Mouse (Mus musculus) neural tube, embryonic 12.5 days (tissue): Measurements from ENCODE around the gene Eef2. TPM values are rescaled to one million over a fixed set of nuclear protein-coding genes. Genes with fewer than 3 reads are reported as not detected.

Source experiments
- ATAC-seq: fragments of 200-750 bp; cut with Nextera tagmentation; 2 replicates; pipeline ENCODE4 v1.8.0; 2017; ENCODE audit warnings: low read depth, mild to moderate bottlenecking, moderate TSS enrichment, moderate library complexity; ENCODE audit not compliant: low FRiP score
- H3K27ac ChIP-seq: fragments of 300-500 bp; sonication (generic); 2 replicates; pipeline ENCODE4 v1.5.1; 2016
- H3K27me3 ChIP-seq: fragments of 300-500 bp; sonication (generic); replicated peaks from 2 replicates; pipeline ENCODE4 v1.6.1; 2016; ENCODE audit warnings: mild to moderate bottlenecking
- H3K36me3 ChIP-seq: fragments of 300-500 bp; sonication (generic); 2 replicates; pipeline ENCODE4 v1.6.1; 2016; ENCODE audit warnings: mild to moderate bottlenecking
- H3K4me1 ChIP-seq: fragments of 300-500 bp; sonication (generic); 2 replicates; pipeline ENCODE4 v1.6.1; 2016
- H3K4me2 ChIP-seq: fragments of 300-500 bp; sonication (generic); replicated peaks from 2 replicates; pipeline ENCODE4 v1.6.1; 2016; ENCODE audit warnings: mild to moderate bottlenecking
- H3K4me3 ChIP-seq: fragments of 300-500 bp; sonication (generic); 2 replicates; pipeline ENCODE4 v1.5.1; 2016
- H3K9ac ChIP-seq: fragments of 300-500 bp; sonication (generic); 2 replicates; pipeline ENCODE4 v1.6.1; 2016; ENCODE audit warnings: mild to moderate bottlenecking
- H3K9me3 ChIP-seq: fragments of 300-500 bp; sonication (generic); 2 replicates; pipeline ENCODE4 v1.6.1; 2016; ENCODE audit warnings: mild to moderate bottlenecking
- WGBS: fragments of 180-500 bp; shearing (Covaris S2); methylation state at CpG from one replicate; pipeline ENCODE4 v1.1.7; 2016; 5-methylcytosine and 5-hydroxymethylcytosine counted together
- polyA plus RNA-seq: library from polyadenylated mRNA; unstranded; fragments of >200 nt; fragmentation: Nextera tagmentation; extraction: Ambion mirVana; gene quantifications from 2 replicates; pipeline ENCODE4 v1.2.1, GENCODE M21; 2016

The Eef2 gene
- polyA plus RNA-seq, 1 experiment from 2014 or later = 515 TPM

GRCm38 (mm10) chr10:81189821-81190220 lies 13.4 kb downstream of the Eef2 start:
- H3K4me3 ChIP-seq = no peak overlapping the region
- no peaks in the 10 kb centered on the region for H3K9me3 ChIP-seq
- no peak overlapping the region for H3K27ac ChIP-seq
- ATAC-seq = no peak
- H3K4me1 ChIP-seq = peaks cover 19% of the 10 kb centered on the region
- H3K36me3 ChIP-seq = peaks cover 48% of the 10 kb centered on the region
- H3K4me2 ChIP-seq = no peak overlapping the region
- 82% methylated on average over 26 of the region's 26 CpGs for WGBS
- H3K9ac ChIP-seq = no peak overlapping the region
- H3K27me3 ChIP-seq = peaks cover 11% of the 10 kb centered on the region

GRCm38 (mm10) chr10:81190236-81190911 lies 13.9 kb downstream of the Eef2 start:
- H3K27ac ChIP-seq = no peak overlapping the region
- H3K9me3 ChIP-seq = no peaks in the 10 kb centered on the region
- H3K9ac ChIP-seq = no peak overlapping the region
- H3K36me3 ChIP-seq = peaks cover 43% of the 10 kb centered on the region
- no peak overlapping the region for H3K4me2 ChIP-seq
- no peak for ATAC-seq
- H3K27me3 ChIP-seq = peaks cover 16% of the 10 kb centered on the region
- H3K4me3 ChIP-seq = no peak overlapping the region
- 74% methylated on average over 31 of the region's 31 CpGs for WGBS
- H3K4me1 ChIP-seq = peaks cover 19% of the 10 kb centered on the region

- Histone ChIP-seq H3K27me3 (peaks cover 22% of the 10 kb centered on the region), H3K9ac (no peak overlapping the region), H3K9me3 (no peaks in the 10 kb centered on the region), H3K4me3 (no peak overlapping the region), H3K36me3 (peaks cover 38% of the 10 kb centered on the region), H3K4me2 (no peak overlapping the region), H3K27ac (no peak overlapping the region), H3K4me1 (peaks cover 19% of the 10 kb centered on the region)
- 73% methylated on average over 6 of the region's 6 CpGs for WGBS
- ATAC-seq = no peak
These were observed 14.5 kb downstream of the Eef2 start for GRCm38 (mm10) chr10:81190912-81191321.

GRCm38 (mm10) chr10:81191342-81191982 lies 15.0 kb downstream of the Eef2 start:
- no peaks in the 10 kb centered on the region for H3K9me3 ChIP-seq
- no peak overlapping the region for H3K27ac ChIP-seq
- peak overlapping the region; percentile 67; the same call in 1 of the 2 replicates for H3K4me3 ChIP-seq
- 88% methylated on average over 18 of the region's 18 CpGs for WGBS
- H3K4me1 ChIP-seq = peaks cover 19% of the 10 kb centered on the region
- ATAC-seq = no peak
- H3K36me3 ChIP-seq = peaks cover 35% of the 10 kb centered on the region
- H3K4me2 ChIP-seq = peak overlapping the region; percentile 96
- H3K27me3 ChIP-seq = peaks cover 27% of the 10 kb centered on the region
- peak overlapping the region; percentile 77; the same call in 1 of the 2 replicates for H3K9ac ChIP-seq

DNA sequence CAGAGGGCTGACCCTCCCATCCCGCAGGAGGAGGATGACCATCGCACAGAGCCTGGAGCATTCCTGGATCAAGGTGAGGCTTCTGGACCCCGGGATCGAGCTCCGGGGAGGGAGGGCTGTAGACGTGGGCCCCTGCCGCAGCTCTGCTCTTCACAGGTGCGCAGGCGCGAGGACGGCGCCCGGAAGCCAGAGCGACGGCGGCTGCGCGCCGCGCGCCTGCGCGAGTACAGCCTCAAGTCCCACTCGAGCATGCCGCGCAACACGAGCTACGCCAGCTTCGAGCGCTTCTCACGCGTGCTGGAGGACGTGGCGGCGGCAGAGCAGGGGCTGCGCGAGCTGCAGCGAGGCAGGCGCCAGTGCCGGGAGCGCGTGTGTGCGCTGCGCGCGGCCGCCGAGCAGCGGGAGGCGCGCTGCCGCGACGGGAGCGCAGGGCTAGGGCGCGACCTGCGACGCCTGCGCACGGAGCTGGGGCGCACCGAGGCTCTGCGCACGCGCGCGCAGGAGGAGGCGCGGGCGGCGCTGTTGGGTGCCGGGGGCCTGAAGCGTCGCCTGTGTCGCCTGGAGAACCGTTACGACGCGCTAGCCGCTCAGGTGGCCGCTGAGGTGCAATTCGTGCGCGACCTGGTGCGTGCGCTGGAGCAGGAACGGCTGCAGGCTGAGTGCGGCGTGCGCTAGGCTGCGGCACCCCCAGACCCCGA lies 16.0 kb downstream of the Eef2 start:
- H3K27ac ChIP-seq = peak overlapping the region; percentile 94
- no peaks in the 10 kb centered on the region for H3K9me3 ChIP-seq
- peak overlapping the region; percentile 67 for H3K4me3 ChIP-seq
- WGBS = under 1% methylated on average over 91 of the region's 93 CpGs
- ATAC-seq = peak; percentile 82
- H3K27me3 ChIP-seq = peaks cover 36% of the 10 kb centered on the region
- peaks cover 19% of the 10 kb centered on the region for H3K4me1 ChIP-seq
- peak overlapping the region; percentile 77 for H3K9ac ChIP-seq
- H3K36me3 ChIP-seq = peaks cover 26% of the 10 kb centered on the region
- peak overlapping the region; percentile 96 for H3K4me2 ChIP-seq

- 4% methylated on average over 19 of the region's 19 CpGs for WGBS
- Histone ChIP-seq H3K36me3 (peaks cover 24% of the 10 kb centered on the region), H3K9me3 (no peaks in the 10 kb centered on the region), H3K4me2 (peak overlapping the region; percentile 96), H3K4me1 (peaks cover 19% of the 10 kb centered on the region), H3K27ac (peak overlapping the region; percentile 94), H3K4me3 (peak overlapping the region; percentile 67), H3K9ac (peak overlapping the region; percentile 77), H3K27me3 (peaks cover 37% of the 10 kb centered on the region)
- ATAC-seq = peak; percentile 61
These were observed 16.6 kb downstream of the Eef2 start for GRCm38 (mm10) chr10:81192968-81193501.

DNA sequence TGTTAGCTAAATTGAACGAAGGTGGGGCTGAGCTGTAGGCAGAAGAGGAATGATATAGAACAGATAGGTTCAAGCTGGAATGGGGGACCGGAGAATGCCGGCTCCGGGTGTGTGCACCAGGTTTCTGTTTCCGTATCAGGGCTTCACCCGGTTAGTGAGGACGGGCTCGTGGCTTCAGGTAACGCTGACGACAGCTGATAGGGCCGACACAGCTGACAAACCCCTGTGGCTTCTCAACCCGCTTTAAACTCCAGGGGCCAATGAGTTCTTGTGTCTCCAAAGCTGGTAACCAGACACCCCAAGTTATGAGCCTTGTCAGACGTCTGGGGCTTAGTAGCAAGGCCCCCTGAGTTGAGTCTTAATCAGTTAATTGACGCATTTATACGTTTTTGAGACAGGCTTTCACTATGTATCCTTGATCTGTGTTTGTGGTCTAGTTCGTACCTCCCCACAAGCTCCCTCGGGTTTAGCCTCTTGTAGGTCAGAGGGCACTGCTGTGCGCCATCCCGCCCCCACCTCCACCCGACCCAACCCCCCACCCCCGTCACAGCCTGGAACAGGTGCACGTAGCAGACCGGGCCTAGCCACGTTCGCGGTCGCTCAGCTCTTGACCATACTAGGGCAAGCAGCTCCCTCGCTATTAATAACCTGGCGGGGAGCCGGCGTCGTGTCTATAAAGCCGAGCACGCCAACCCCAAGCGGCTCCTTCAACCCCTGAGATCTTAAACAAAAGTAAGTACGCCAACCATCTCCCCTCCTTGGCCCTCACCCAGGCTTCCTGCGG lies 17.8 kb downstream of the Eef2 start:
- Histone ChIP-seq H3K36me3 (peaks cover 19% of the 10 kb centered on the region), H3K27me3 (peaks cover 41% of the 10 kb centered on the region), H3K4me2 (0 out of 2 replicates have a peak overlapping the region, but pooled peaks have one; percentile 3), H3K9me3 (no peaks in the 10 kb centered on the region), H3K4me1 (peaks cover 19% of the 10 kb centered on the region), H3K27ac (no peak overlapping the region), H3K9ac (0 out of 2 replicates have a peak overlapping the region, but pooled peaks have one; percentile 33), H3K4me3 (no peak overlapping the region)
- no peak for ATAC-seq
- 17% methylated on average over 37 of the region's 37 CpGs for WGBS

DNA sequence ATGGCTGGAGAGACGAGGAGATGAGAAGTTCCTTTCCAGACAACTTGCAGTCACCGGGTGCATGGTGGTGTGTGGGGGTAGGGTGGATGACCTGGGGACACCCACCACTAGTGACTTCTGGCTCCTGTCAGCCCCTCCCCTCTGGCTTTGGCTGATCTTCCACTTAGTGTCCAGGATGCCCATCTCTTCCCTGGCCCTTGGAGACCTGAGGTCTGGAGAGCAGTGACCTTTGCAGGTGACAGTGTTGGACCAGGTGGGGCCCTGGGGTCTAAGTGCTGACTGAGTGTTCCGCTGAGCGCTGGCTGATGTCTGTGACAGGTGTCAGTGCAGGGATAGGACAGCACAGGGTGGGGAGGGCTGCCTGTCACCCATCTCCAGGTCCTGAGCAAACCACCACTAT lies 18.9 kb downstream of the Eef2 start:
- Histone ChIP-seq H3K4me3 (no peak overlapping the region), H3K4me1 (peaks cover 19% of the 10 kb centered on the region), H3K4me2 (no peak overlapping the region), H3K9ac (no peak overlapping the region), H3K27ac (no peak overlapping the region), H3K9me3 (no peaks in the 10 kb centered on the region), H3K36me3 (peaks cover 11% of the 10 kb centered on the region), H3K27me3 (peaks cover 42% of the 10 kb centered on the region)
- WGBS = 77% methylated on average over 4 of the region's 4 CpGs
- no peak for ATAC-seq

DNA sequence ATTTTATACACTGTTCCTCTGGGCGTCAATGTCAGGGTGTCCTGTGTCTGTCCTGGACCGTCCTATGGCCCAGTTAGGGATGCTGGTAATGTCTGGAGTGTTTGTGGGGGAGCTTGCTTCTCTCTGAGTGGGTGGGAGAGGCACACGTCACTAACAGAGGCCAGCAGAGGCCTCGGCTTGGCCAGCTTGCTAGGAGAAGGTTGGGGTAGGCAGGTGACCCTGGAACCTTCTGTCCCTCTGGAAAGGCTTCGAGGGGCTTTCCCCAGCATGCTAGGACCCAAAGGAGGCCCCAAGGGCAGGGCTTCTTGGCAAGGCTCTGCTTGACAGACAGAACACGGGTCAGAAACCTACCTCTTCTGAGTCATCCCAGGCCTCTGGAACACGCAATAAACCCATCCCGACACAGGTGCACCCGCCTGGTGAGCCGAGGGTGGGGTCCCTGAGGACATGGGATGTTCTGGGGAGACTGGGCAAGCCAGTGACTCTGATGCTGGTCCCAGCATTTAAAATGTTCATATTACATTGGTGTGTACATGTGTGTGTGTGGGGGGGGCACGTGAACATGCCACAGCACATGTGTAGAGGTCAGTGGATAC lies 20.1 kb downstream of the Eef2 start:
- H3K27me3 ChIP-seq = peaks cover 42% of the 10 kb centered on the region
- H3K4me1 ChIP-seq = peaks cover 19% of the 10 kb centered on the region
- H3K36me3 ChIP-seq = no peaks in the 10 kb centered on the region
- no peak overlapping the region for H3K9ac ChIP-seq
- no peaks in the 10 kb centered on the region for H3K9me3 ChIP-seq
- H3K4me3 ChIP-seq = no peak overlapping the region
- ATAC-seq = no peak
- H3K4me2 ChIP-seq = no peak overlapping the region
- WGBS = 65% methylated on average over 11 of the region's 11 CpGs
- H3K27ac ChIP-seq = no peak overlapping the region

DNA sequence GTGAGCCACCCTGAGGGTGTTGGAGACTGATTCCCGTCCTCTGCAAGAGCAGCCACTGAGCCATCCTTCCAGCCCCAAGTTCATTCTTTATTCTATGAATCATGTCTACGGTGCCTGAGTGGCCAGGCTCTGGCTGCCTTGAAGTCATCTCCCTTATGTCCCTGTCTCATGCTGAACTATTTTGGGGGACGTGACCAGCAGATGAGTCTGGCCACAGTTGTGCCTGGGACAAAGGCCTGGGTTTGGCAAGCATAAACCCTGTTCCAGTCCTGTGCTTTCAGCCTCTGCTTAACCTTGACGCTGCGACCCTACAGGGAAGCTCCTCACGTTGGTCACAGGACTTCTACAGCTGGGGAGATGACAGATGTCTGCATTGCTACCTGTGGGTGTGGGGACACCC lies 20.9 kb downstream of the Eef2 start:
- H3K9ac ChIP-seq = no peak overlapping the region
- no peak overlapping the region for H3K4me2 ChIP-seq
- H3K27me3 ChIP-seq = peaks cover 42% of the 10 kb centered on the region
- H3K4me3 ChIP-seq = no peak overlapping the region
- H3K4me1 ChIP-seq = peaks cover 13% of the 10 kb centered on the region
- no peaks in the 10 kb centered on the region for H3K36me3 ChIP-seq
- no peak for ATAC-seq
- no peak overlapping the region for H3K27ac ChIP-seq
- H3K9me3 ChIP-seq = no peaks in the 10 kb centered on the region
- WGBS = 53% methylated on average over 6 of the region's 6 CpGs

- Histone ChIP-seq H3K4me1 (peaks cover 5% of the 10 kb centered on the region), H3K4me3 (no peak overlapping the region), H3K36me3 (no peaks in the 10 kb centered on the region), H3K9me3 (no peaks in the 10 kb centered on the region), H3K4me2 (no peak overlapping the region), H3K27ac (no peak overlapping the region), H3K27me3 (peaks cover 42% of the 10 kb centered on the region), H3K9ac (no peak overlapping the region)
- ATAC-seq = no peak
- 5% methylated on average over 9 of the region's 9 CpGs for WGBS
These were observed 21.8 kb downstream of the Eef2 start for GRCm38 (mm10) chr10:81198230-81198629.
